In the genomic region with DNA sequence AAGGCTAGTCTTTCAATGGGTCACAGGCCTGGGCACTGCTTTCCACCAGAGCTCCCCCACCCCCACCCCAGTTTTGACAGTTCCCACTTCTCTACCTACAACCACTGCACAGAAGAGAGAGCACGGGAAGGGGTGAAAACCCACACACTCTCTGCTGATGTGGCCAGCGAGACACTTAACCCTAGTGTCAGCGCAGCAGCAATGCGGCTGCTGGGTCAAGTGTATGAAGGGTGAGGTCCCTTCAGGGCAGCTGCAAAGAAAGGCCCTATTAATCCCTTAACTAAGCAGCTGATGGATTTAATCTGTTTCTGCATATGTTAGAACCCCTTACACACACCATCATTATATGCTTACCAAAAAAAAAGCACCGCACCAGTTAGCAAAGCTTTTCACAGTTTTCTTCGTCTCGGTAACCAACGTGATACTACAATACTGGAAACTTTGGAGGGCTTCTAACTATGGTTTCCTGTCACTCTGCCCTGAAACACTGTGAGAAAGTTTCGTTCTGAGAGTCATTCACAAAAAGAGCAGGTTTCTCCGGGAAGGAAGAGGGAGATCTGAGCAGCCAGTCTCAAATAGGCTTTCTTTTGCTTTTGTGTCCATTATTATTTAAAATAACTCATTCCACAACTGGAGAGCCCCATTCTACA, we compare ENCODE assay signal across 10 mouse cellular contexts.
DNase-seq lines count a peak whose midpoint lies in the region; ATAC-seq and TF ChIP-seq lines count a peak whose summit lies in the region.
"Had no signal": no experiment of that assay in that cellular context is flagged by ENCODE, and none has a peak within 500 bp of the region (broad histone marks: within the 10 kb centered on the region; RNA-seq: fewer than 3 reads in every experiment).

No protein-coding gene starts in this region.

- TF ChIP-seq POLR2A in heart, adult 2 months (IDR thresholded peaks at IDR 0.05; ENCODE audit: insufficient read depth, low read depth, low read length): no peak

- H3K4me3 ChIP-seq in heart, embryonic 15.5 days: peak overlapping the region; percentile 10; the same call in 1 of the 2 replicates
- no peak overlapping the region for H3K4me3 ChIP-seq in heart, adult 2 months
- peak overlapping the region in 1 of 2 experiments; percentile 12; a peak in 2 of 4 replicates for H3K4me3 ChIP-seq in liver, embryonic 14.5 days (ENCODE audit: insufficient read depth in 1 of 2, low read depth in 2 of 2, low read length in 2 of 2)

- no peak for DNase-seq in heart, adult 2 months
- DNase-seq in thymus, postnatal 4 days: peak; percentile 16
- DNase-seq in thymus, postnatal 36 days: no peak
- no peak for DNase-seq in liver, embryonic 14.5 days (ENCODE audit: low read depth in 3 of 3, low spot score in 3 of 3)
- no peak for DNase-seq in gastrocnemius, postnatal 25 days
- no peak for DNase-seq in ovary, postnatal 10 days (ENCODE audit: low spot score)
- DNase-seq in gastrocnemius, postnatal 36 days: no peak
- DNase-seq: adrenal gland, postnatal 14 days; heart, adult 11 months had no signal

- ATAC-seq in heart, embryonic 15.5 days (replicated peaks; ENCODE audit: insufficient number of reproducible peaks, insufficient read depth, low FRiP score, low read depth): no peak
- ATAC-seq in liver, embryonic 14.5 days (ENCODE audit: insufficient read depth): no peak

- TF ChIP-seq CTCF in heart, adult 2 months (IDR thresholded peaks at IDR 0.05): no peak
- no peak for TF ChIP-seq CTCF in liver, embryonic 14.5 days (IDR thresholded peaks at IDR 0.05; ENCODE audit: low read depth)

- H3K4me2 ChIP-seq in heart, embryonic 15.5 days: peak overlapping the region; percentile 49
- peak overlapping the region; percentile 39 for H3K4me2 ChIP-seq in liver, embryonic 14.5 days (ENCODE audit: low read depth)

- H3K79me2 ChIP-seq in heart, adult 2 months (replicated peaks; ENCODE audit: control insufficient read depth, insufficient read depth, low read length): no peaks in the 10 kb centered on the region

- no peaks in the 10 kb centered on the region for H3K9me3 ChIP-seq in heart, embryonic 15.5 days (replicated peaks)
- H3K9me3 ChIP-seq in liver, embryonic 14.5 days (ENCODE audit: control insufficient read depth, low read length): no peaks in the 10 kb centered on the region

- intact Hi-C loops in heart, adult 2 months (cut with DNase I): no loop called here
- intact Hi-C loops in gastrocnemius, postnatal 36 days (cut with DNase I): loop anchor here (5.0 kb wide), 1 partner anchor 40 kb away; no protein-coding TSS in a partner anchor

- H3K27me3 ChIP-seq in heart, embryonic 15.5 days: no peaks in the 10 kb centered on the region
- no peaks in the 10 kb centered on the region for H3K27me3 ChIP-seq in heart, adult 2 months (ENCODE audit: control insufficient read depth, insufficient read depth, low read length)
- no peaks in the 10 kb centered on the region for H3K27me3 ChIP-seq in liver, embryonic 14.5 days (ENCODE audit: control insufficient read depth, insufficient read depth, low read length)

- WGBS in heart, embryonic 15.5 days: 31% methylated on average over 10 of the region's 10 CpGs
- 67% methylated on average over 10 of the region's 10 CpGs for WGBS in heart, adult 2 months
- WGBS in liver, embryonic 14.5 days (ENCODE audit: insufficient replicate concordance): 28% methylated on average over 10 of the region's 10 CpGs

- peaks cover 58% of the 10 kb centered on the region for H3K4me1 ChIP-seq in heart, embryonic 15.5 days (replicated peaks)
- peaks cover 8% of the 10 kb centered on the region for H3K4me1 ChIP-seq in heart, adult 2 months (ENCODE audit: control insufficient read depth, insufficient read depth, low read length)
- H3K4me1 ChIP-seq in liver, embryonic 14.5 days (replicated peaks; ENCODE audit: control insufficient read depth in 2 of 2, insufficient read depth in 2 of 2, low read length in 1 of 2): peaks cover 0 to 16% of the 10 kb centered on the region in 2 experiments; a peak in 3 of 4 replicates

- no peak for TF ChIP-seq EP300 in heart, adult 2 months (IDR thresholded peaks at IDR 0.05; ENCODE audit: insufficient read depth, low read depth, low read length)
- TF ChIP-seq EP300 in liver, embryonic 14.5 days (IDR thresholded peaks at IDR 0.05; ENCODE audit: low read depth): no peak

- H3K9ac ChIP-seq in heart, embryonic 15.5 days: no peak overlapping the region
- no peak overlapping the region for H3K9ac ChIP-seq in heart, adult 2 months (ENCODE audit: low read depth, low read length)
- H3K9ac ChIP-seq in liver, embryonic 14.5 days (replicated peaks): no peak overlapping the region

- peak overlapping the region; percentile 28; the same call in 1 of the 2 replicates for H3K27ac ChIP-seq in heart, embryonic 15.5 days
- H3K27ac ChIP-seq in heart, adult 2 months: no peak overlapping the region
- H3K27ac ChIP-seq in liver, embryonic 14.5 days: no peak overlapping the region

- H3K36me3 ChIP-seq in heart, embryonic 15.5 days: no peaks in the 10 kb centered on the region
- H3K36me3 ChIP-seq in heart, adult 2 months (ENCODE audit: control insufficient read depth, insufficient read depth, low read length): peaks cover 5% of the 10 kb centered on the region
- no peaks in the 10 kb centered on the region for H3K36me3 ChIP-seq in liver, embryonic 14.5 days (replicated peaks; ENCODE audit: control insufficient read depth, insufficient read depth, low read depth)
